In the genomic region with DNA sequence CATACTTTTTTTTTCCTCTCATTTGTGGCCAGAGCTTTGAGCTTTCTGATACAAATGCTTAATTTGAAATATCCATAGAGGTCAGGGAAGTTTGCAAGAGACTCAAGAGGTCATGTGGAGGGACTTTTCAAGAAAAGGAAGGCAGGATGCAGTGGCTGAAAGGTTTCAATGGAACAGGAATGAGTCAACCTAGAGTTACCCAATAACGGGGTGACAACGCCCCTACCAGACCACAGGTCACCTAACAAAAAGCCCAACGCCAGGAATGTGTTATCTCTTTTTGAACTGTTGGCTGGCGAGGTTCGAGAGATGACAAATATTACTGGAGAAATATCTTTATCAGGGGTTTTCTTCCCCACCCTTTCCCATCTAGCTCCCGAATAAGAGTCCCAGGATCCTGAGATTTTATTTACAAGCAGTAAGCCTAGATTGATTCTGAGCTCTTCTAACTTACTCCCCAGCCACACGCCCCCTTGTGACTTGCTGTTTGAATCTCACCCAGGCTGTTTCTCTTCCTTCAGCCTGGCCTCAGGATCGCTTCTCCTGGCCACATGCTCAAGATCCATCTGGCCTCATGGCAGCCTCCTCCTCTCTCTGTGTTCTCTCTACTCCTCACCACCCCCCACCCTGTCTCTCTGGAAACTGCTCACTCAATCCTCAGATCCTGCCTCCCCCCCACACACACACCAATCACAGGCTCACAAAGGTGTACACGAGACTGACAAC, we compare ENCODE assay signal across 9 mouse cellular contexts. TPM values are rescaled to one million over a fixed set of nuclear protein-coding genes. Genes with fewer than 3 reads are reported as not detected.
DNase-seq lines count a peak whose midpoint lies in the region.
"Had no signal": no experiment of that assay in that cellular context is flagged by ENCODE, and none has a peak within 500 bp of the region (broad histone marks: within the 10 kb centered on the region; RNA-seq: fewer than 3 reads in every experiment).

No protein-coding gene starts in this region.

- DNase-seq in embryo, embryonic 10.5 days (ENCODE audit: low spot score) = peak; percentile 21
- DNase-seq in embryo, embryonic 9.5 days (ENCODE audit: extremely low spot score) = no peak
- peak; percentile 31 for DNase-seq in layer of hippocampus, adult 9-11 months
- no peak for DNase-seq in layer of hippocampus, adult 8-10 months (ENCODE audit: low spot score in 2 of 2)
- peak; percentile 21 for DNase-seq in A20 (ENCODE audit: low read depth, low spot score)
- peak; percentile 86 to 87 for DNase-seq in cerebellum, postnatal 10 days
- no peak for DNase-seq in thymus, postnatal 4 days
- no peak for DNase-seq in kidney, postnatal 14 days

RNA-seq across cellular contexts. Expression of a gene that starts 13.0 kb away (rescaled TPM):
- total RNA-seq in layer of hippocampus, adult 8-10 months (2022) = 1 to 10 TPM in 3 of 4 experiments, under 1 TPM in 1; 0.72 to 2.1 (median 1.5) TPM
- total RNA-seq: hematopoietic stem cell, adult 5-6 weeks had no signal

RNA-seq across cellular contexts. Expression of a gene that starts 45.5 kb away (rescaled TPM):
- total RNA-seq in layer of hippocampus, adult 8-10 months (2022) = 100 to 1,000 TPM; 195 to 218 (median 201) TPM

RNA-seq across cellular contexts. Expression of a gene that starts 46.9 kb away (rescaled TPM):
- total RNA-seq in layer of hippocampus, adult 8-10 months (2022) = 10 to 100 TPM; 60.4 to 66.4 (median 61.1) TPM

Comparison
In these comparisons a context has a peak if more than half of its experiments do, and no peak if none do; other contexts are left out.
1. DNase-seq: peak in embryo, embryonic 10.5 days (single experiment), layer of hippocampus, adult 9-11 months (single experiment), A20 (single experiment) and cerebellum, postnatal 10 days (2 of 2); none in embryo, embryonic 9.5 days (single experiment), layer of hippocampus, adult 8-10 months (0 of 2), thymus, postnatal 4 days (single experiment) and kidney, postnatal 14 days (single experiment).